Mouse (Mus musculus): ENCODE data around the gene Dnmt3a.

GRCm38 (mm10) chr12:3779639-3780038, 26.2 kb upstream of the Dnmt3a start:
- no peak for TF ChIP-seq CTCF (conservative IDR thresholded peaks at IDR 0.05; ENCODE audit: insufficient read depth, insufficient read length, low read depth, low read length)
- no peak for TF ChIP-seq POLR2A (IDR thresholded peaks at IDR 0.05; ENCODE audit: low read depth, low read length)
